Mouse (Mus musculus): ENCODE measurements around the gene Rubcn. TPM values are rescaled to one million over a fixed set of nuclear protein-coding genes. Genes with fewer than 3 reads are reported as not detected.
A peak's percentile ranks its signal among the peaks of the same experiment; 100 is the strongest.

The Rubcn gene
- polyA plus RNA-seq, 1 experiment, result 0.30 TPM

DNA sequence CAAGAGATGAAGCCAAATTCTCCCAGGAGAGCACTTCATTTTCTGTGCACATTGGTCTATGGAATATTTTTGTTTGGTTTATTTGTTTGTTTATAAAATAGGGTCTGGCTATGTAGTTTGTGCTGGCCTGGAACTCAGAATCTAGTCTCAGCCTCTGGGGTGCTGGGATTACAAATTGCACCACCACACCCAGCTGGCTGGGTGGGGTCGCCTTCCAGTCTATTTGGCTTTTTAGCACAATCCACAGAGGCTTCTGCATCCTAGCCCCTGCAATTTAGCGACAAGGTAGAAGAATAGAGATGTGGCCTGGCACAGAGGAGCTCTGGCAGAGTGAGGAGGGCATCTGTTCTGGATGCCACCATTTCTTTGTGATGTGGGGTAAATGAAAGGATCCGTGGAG is 63.8 kb downstream of the Rubcn start:
- Histone ChIP-seq H3K27me3 (ENCODE audit: control insufficient read depth) (peaks cover 6% of the 10 kb centered on the region; the same call in 1 of the 2 replicates), H3K4me1 (ENCODE audit: control insufficient read depth) (peaks cover 11% of the 10 kb centered on the region), H3K36me3 (ENCODE audit: control insufficient read depth) (no peaks in the 10 kb centered on the region), H3K9me3 (ENCODE audit: control insufficient read depth, low read length) (no peaks in the 10 kb centered on the region), H3K4me3 (replicated peaks) (no peak overlapping the region)
- TF ChIP-seq TAL1 (IDR thresholded peaks at IDR 0.05; ENCODE audit: low read length) (no peak), GATA1 (IDR thresholded peaks at IDR 0.05; ENCODE audit: low read length) (no peak)

DNA sequence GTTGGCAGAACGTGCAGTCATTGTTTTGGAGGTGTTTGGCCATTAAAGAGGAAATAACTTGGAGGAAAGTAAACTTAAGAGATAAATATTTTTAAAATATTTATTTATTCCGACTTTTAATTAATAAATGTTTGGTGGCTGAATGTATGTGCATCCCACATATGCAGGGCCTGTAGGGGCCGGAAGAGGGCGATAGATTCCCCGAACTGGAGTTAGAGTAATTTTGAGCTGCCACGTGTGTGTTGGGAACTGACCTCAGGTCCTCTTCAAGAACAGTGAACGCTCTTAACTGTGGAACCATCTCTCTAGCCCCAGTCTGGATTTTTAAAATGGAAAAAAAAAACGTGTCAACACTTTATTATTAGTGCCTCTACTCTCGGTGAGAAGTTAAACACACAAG is 64.2 kb downstream of the Rubcn start:
- no peaks in the 10 kb centered on the region for H3K9me3 ChIP-seq (ENCODE audit: control insufficient read depth, low read length)
- H3K36me3 ChIP-seq (ENCODE audit: control insufficient read depth), result no peaks in the 10 kb centered on the region
- H3K4me3 ChIP-seq (replicated peaks), result no peak overlapping the region
- peaks cover 6% of the 10 kb centered on the region; the same call in 1 of the 2 replicates for H3K27me3 ChIP-seq (ENCODE audit: control insufficient read depth)
- peaks cover 11% of the 10 kb centered on the region for H3K4me1 ChIP-seq (ENCODE audit: control insufficient read depth)
- TF ChIP-seq GATA1 (IDR thresholded peaks at IDR 0.05; ENCODE audit: low read length), result no peak
- TF ChIP-seq TAL1 (IDR thresholded peaks at IDR 0.05; ENCODE audit: low read length), result no peak

DNA sequence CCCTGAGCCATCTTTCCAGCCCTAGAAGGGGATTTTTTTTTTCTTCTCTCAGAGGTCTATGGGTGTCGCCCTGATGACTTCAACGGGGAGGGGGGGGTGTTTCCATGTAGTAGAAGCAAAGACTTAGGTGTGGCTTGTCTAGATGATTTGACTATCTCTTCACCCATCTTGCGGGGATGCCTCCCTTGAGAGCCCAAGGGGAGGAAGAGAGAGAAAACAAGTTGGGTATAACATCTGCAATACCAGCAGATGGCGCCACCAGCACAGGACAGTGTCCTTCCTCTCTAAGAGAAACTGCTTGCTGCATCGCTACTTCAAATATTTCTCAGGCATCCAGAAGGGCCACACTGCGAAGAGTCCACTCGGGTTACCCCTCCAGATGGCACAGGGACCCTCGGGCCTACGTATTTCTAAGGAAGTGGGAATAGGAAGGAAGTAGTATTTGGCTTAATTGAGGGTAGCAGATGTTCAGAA is 64.6 kb downstream of the Rubcn start:
- no peak for TF ChIP-seq TAL1 (IDR thresholded peaks at IDR 0.05; ENCODE audit: low read length)
- Histone ChIP-seq H3K36me3 (ENCODE audit: control insufficient read depth) (no peaks in the 10 kb centered on the region), H3K9me3 (ENCODE audit: control insufficient read depth, low read length) (no peaks in the 10 kb centered on the region), H3K27me3 (ENCODE audit: control insufficient read depth) (peaks cover 6% of the 10 kb centered on the region; the same call in 1 of the 2 replicates), H3K4me3 (replicated peaks) (peak overlapping the region; percentile 21), H3K4me1 (ENCODE audit: control insufficient read depth) (peaks cover 11% of the 10 kb centered on the region)

DNA sequence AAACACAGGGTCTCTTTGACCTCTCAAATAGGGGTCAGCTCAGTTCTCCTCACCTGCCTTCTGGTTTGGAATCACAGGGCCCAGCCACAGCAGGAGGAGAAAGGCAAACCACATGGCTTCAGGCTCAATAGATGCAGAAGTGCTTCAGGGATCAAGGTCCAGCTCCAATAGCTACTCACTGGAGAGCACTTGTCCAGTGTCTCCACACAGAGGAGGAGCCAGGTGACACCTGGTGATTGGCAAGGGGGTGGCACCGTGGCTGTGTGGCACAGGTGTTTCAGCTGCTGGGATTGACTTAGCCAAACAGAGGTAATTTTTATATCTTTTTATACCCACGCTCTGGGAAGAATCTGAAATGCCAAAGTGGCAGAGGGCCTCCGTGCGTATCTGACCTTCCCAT is 67.2 kb downstream of the Rubcn start, which contains the start of gene Smbd1:
Gene Smbd1, minus strand, starts transcription at position 157 of the 400 bp plus-strand sequence.
- Histone ChIP-seq H3K9me3 (ENCODE audit: control insufficient read depth, low read length) (no peaks in the 10 kb centered on the region), H3K27me3 (ENCODE audit: control insufficient read depth) (peaks cover 6% of the 10 kb centered on the region; the same call in 1 of the 2 replicates), H3K36me3 (ENCODE audit: control insufficient read depth) (no peaks in the 10 kb centered on the region), H3K4me3 (replicated peaks) (no peak within 1 kb of the TSS), H3K4me1 (ENCODE audit: control insufficient read depth) (peaks cover 11% of the 10 kb centered on the region)
- no peak for TF ChIP-seq GATA1 (IDR thresholded peaks at IDR 0.05; ENCODE audit: low read length)
- no peak for TF ChIP-seq TAL1 (IDR thresholded peaks at IDR 0.05; ENCODE audit: low read length)

DNA sequence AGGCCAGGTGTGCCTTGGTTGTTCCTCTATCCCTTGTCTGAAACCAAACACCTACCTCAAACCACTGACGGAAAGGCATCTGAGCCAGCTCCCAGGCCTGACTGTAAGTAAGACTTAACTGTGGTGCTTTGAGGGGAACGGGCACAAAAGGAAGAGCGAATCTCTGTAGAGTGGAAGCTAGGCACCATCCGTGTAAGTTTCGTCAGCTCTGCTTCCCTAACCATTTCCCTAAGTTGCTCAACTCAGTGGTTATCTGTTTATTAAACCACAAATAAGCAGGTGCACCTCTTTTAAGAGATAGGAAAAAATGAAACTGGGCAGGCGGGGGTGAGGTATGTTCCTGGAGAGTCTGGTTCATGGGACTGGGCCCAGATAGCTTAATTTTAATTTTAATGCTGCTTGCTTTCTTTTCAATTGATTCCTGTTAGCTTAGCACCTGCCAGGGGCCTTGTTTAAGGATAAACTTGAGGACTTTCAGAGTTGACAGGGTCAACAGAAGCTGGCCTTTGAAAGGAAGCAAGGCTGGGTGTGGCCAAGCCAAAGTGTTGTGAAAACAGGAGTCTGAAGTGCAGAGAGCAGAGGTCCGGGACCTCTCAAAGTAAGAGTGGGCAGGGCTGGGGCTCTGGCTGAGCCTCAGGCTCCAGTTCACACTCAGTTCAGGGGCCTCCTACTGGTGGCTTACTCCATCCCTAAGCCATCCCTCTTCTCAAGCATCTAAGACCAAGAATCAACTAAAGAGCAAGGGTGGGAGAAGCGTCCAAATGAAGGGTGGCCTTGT is 70.0 kb downstream of the Rubcn start:
- Histone ChIP-seq H3K36me3 (ENCODE audit: control insufficient read depth) (no peaks in the 10 kb centered on the region), H3K4me3 (replicated peaks) (no peak overlapping the region), H3K4me1 (ENCODE audit: control insufficient read depth) (no peaks in the 10 kb centered on the region), H3K27me3 (ENCODE audit: control insufficient read depth) (no peaks in the 10 kb centered on the region), H3K9me3 (ENCODE audit: control insufficient read depth, low read length) (no peaks in the 10 kb centered on the region)
- TF ChIP-seq GATA1 (IDR thresholded peaks at IDR 0.05; ENCODE audit: low read length) (no peak), TAL1 (IDR thresholded peaks at IDR 0.05; ENCODE audit: low read length) (no peak)

DNA sequence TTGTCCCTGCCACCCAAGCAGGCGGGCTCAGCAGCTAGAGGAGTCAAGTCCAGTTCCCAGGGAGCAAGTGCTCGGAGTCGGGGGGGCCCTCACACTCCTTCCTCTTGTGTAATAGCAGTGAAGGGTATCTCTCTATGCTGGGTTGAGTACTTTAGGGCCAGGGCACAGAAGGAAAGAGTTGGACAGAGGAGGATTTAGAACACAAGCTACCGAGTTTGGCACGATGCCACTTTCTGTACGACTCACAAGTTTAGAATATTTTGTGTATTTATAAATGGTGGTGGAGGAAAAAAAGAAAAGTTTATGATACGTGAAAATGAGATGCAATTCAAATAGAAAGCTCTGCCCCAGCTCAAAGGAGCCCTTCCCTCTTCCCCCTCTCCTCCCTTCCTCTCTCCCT is 72.4 kb downstream of the Rubcn start:
- no peaks in the 10 kb centered on the region for H3K36me3 ChIP-seq (ENCODE audit: control insufficient read depth)
- H3K27me3 ChIP-seq (ENCODE audit: control insufficient read depth), result no peaks in the 10 kb centered on the region
- no peak overlapping the region for H3K4me3 ChIP-seq (replicated peaks)
- no peaks in the 10 kb centered on the region for H3K4me1 ChIP-seq (ENCODE audit: control insufficient read depth)
- no peak for TF ChIP-seq GATA1 (IDR thresholded peaks at IDR 0.05; ENCODE audit: low read length)
- TF ChIP-seq TAL1 (IDR thresholded peaks at IDR 0.05; ENCODE audit: low read length), result no peak
- H3K9me3 ChIP-seq (ENCODE audit: control insufficient read depth, low read length), result no peaks in the 10 kb centered on the region

DNA sequence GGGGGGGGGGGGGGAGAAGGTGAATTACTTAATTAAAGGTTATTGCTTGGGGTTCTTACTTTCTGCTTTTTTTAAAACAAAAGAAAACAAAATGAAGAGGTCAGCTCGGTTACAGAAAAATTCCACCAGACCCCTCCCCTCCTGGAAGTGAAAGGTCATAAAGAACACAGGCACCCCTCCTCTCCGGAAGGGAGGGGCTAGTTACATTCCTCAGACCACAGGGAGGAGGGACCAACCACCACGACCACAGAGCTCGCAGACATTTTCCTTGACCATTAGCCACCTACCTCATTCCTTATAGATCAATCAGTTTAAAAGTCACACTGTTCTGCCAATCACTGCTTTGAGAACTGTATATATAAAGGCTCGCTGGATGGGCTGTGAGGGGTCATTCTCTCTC is 73.7 kb downstream of the Rubcn start:
- H3K4me1 ChIP-seq (ENCODE audit: control insufficient read depth), result no peaks in the 10 kb centered on the region
- TF ChIP-seq GATA1 (IDR thresholded peaks at IDR 0.05; ENCODE audit: low read length), result no peak
- TF ChIP-seq TAL1 (IDR thresholded peaks at IDR 0.05; ENCODE audit: low read length), result no peak

DNA sequence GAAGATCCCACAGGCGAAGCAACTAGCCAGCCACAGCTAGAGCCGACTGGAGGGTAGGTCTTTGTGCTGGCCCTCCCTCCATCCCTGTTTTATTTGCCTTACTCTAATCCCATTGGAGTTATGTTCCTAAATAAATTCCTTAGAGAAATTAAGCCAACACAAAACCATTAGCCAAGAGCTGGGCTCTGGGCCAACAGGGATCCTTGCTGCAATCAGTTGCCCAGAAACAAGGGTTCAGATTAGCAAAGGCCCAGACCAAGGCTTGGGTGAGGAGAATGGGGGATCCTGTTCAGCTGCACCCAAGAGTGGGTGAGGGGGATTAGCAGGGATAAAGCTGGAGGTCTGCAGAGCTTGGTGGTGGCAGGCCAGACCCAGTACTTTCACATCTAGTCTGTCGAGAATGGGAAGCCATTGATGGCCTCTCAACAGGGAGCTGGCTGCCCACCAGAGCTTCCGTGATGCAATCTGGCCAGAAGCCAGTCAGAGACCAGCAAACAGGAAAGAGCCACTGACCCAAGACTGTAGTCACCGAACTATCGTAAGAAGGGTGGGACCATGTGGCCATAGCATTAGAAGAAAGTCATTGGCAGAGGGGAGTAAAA is 74.2 kb downstream of the Rubcn start:
- no peaks in the 10 kb centered on the region for H3K27me3 ChIP-seq (ENCODE audit: control insufficient read depth)
- no peaks in the 10 kb centered on the region for H3K4me1 ChIP-seq (ENCODE audit: control insufficient read depth)
- H3K4me3 ChIP-seq (replicated peaks), result no peak overlapping the region
- H3K36me3 ChIP-seq (ENCODE audit: control insufficient read depth), result no peaks in the 10 kb centered on the region
- H3K9me3 ChIP-seq (ENCODE audit: control insufficient read depth, low read length), result no peaks in the 10 kb centered on the region
- no peak for TF ChIP-seq GATA1 (IDR thresholded peaks at IDR 0.05; ENCODE audit: low read length)
- no peak for TF ChIP-seq TAL1 (IDR thresholded peaks at IDR 0.05; ENCODE audit: low read length)

More for the DNA sequence above, 73.7 kb downstream of the Rubcn start:
- Histone ChIP-seq H3K4me3 (replicated peaks) (no peak overlapping the region), H3K9me3 (ENCODE audit: control insufficient read depth, low read length) (no peaks in the 10 kb centered on the region), H3K36me3 (ENCODE audit: control insufficient read depth) (no peaks in the 10 kb centered on the region), H3K27me3 (ENCODE audit: control insufficient read depth) (no peaks in the 10 kb centered on the region)

DNA sequence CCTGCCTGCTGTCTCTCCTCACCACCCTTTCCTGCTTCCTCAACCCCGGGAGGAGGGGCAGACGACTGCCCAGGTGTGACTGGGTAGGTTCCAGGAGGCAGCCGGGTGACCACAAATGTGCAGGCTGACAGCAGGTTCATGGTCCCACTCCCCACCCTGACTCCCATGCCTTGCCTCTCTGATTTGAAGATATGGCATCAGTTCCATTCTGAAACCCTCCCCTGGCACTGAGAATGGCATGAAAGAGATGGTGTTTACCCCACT is 80.2 kb downstream of the Rubcn start, which contains the start of gene Muc20:
Gene Muc20, minus strand, starts transcription at position 10 of the 264 bp plus-strand sequence.
- no peaks in the 10 kb centered on the region for H3K9me3 ChIP-seq (ENCODE audit: control insufficient read depth, low read length)
- H3K36me3 ChIP-seq (ENCODE audit: control insufficient read depth), result no peaks in the 10 kb centered on the region
- H3K27me3 ChIP-seq (ENCODE audit: control insufficient read depth), result no peaks in the 10 kb centered on the region; the same call in 1 of the 2 replicates
- TF ChIP-seq GATA1 (IDR thresholded peaks at IDR 0.05; ENCODE audit: low read length) (no peak), TAL1 (IDR thresholded peaks at IDR 0.05; ENCODE audit: low read length) (no peak)
- H3K4me3 ChIP-seq (replicated peaks), result no peak within 1 kb of the TSS
- no peaks in the 10 kb centered on the region for H3K4me1 ChIP-seq (ENCODE audit: control insufficient read depth)
